Mouse (Mus musculus) olfactory bulb, adult 2 months (tissue): ENCODE results near the gene Cdh9. TPM values are rescaled to one million over a fixed set of nuclear protein-coding genes. Genes with fewer than 3 reads are reported as not detected.

Experiments used
- H3K27ac ChIP-seq: fragments of 200-500 bp; 2 replicates; pipeline ENCODE4 v1.5.1; 2012; ENCODE audit warnings: low read depth, low read length; ENCODE audit not compliant: insufficient read depth
- H3K4me1 ChIP-seq: fragments of 200-500 bp; 2 replicates; pipeline ENCODE4 v1.6.1; 2012; ENCODE audit warnings: low read length; ENCODE audit not compliant: control insufficient read depth, insufficient read depth
- H3K4me3 ChIP-seq: fragments of 200-500 bp; 2 replicates; pipeline ENCODE4 v1.5.1; 2012; ENCODE audit warnings: mild to moderate bottlenecking, low read depth, low read length, moderate library complexity; ENCODE audit not compliant: insufficient read depth
- CTCF ChIP-seq: fragments of 200-500 bp; IDR thresholded peaks from 2 replicates; pipeline ENCODE4 v1.5.1; 2012; ENCODE audit warnings: low read depth, mild to moderate bottlenecking, low read length, moderate library complexity; ENCODE audit not compliant: insufficient read depth
- POLR2A ChIP-seq: fragments of 200-500 bp; IDR thresholded peaks from 2 replicates; pipeline ENCODE4 v1.6.1; 2012; ENCODE audit warnings: mild to moderate bottlenecking, low read depth, low read length, moderate library complexity; ENCODE audit not compliant: insufficient read depth
- WGBS: fragments of 180-500 bp; shearing (Covaris S2); methylation state at CpG from one replicate; pipeline ENCODE4 v1.1.7; 2018; 5-methylcytosine and 5-hydroxymethylcytosine counted together
- polyA plus RNA-seq: library from polyadenylated mRNA; stranded (reverse); fragments of >200 nt; gene quantifications from 2 replicates; pipeline ENCODE4 v1.2.4, GENCODE M21; 2012; ENCODE audit warnings: low replicate concordance; ENCODE audit not compliant: missing spikeins, insufficient read depth, insufficient read length

Cdh9 gene
- polyA plus RNA-seq, 1 experiment: not detected

- no peak for TF ChIP-seq CTCF
- no peak for TF ChIP-seq POLR2A
- Histone ChIP-seq H3K27ac (no peak overlapping the region), H3K4me1 (no peaks in the 10 kb centered on the region), H3K4me3 (no peak overlapping the region)
- WGBS: 75% methylated on average over 3 of the region's 3 CpGs
Observed at GRCm38 (mm10) chr15:16810787-16811186, 82.2 kb downstream of the Cdh9 start.

- Histone ChIP-seq H3K4me1 (no peaks in the 10 kb centered on the region), H3K4me3 (no peak overlapping the region), H3K27ac (no peak overlapping the region)
- WGBS: 83% methylated on average over 1 of the region's 1 CpGs
- no peak for TF ChIP-seq POLR2A
- no peak for TF ChIP-seq CTCF
Observed at GRCm38 (mm10) chr15:16814035-16814434, 85.5 kb downstream of the Cdh9 start.

GRCm38 (mm10) chr15:16834761-16835160 lies 106.2 kb downstream of the Cdh9 start:
- TF ChIP-seq POLR2A (no peak), CTCF (no peak)
- Histone ChIP-seq H3K27ac (no peak overlapping the region), H3K4me1 (no peaks in the 10 kb centered on the region), H3K4me3 (no peak overlapping the region)
- WGBS: 95% methylated on average over 1 of the region's 1 CpGs

GRCm38 (mm10) chr15:16882542-16882941 lies 154.0 kb downstream of the Cdh9 start:
- H3K4me3 ChIP-seq: no peak overlapping the region
- H3K4me1 ChIP-seq: no peaks in the 10 kb centered on the region
- no peak overlapping the region for H3K27ac ChIP-seq
- 75% methylated on average over 3 of the region's 3 CpGs for WGBS
- TF ChIP-seq POLR2A (no peak), CTCF (no peak)

DNA sequence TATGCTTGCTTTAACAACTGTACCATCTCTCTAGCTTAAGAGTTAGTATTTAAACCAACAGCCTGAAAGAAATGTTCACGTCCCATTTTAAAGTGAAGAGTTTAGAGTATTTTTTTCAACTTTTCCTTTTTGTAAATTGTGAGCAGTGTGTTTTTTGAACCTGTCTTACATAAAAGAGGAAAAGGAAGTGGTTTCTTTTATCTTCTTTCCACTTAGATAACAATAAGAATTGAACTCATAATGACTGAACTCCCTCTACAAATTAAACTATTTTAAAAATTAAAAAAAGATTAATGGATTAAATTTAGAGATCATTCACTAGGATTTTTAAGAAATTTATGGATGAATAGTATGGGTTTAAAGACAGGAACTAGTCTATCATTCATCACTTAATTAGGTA lies 168.1 kb downstream of the Cdh9 start:
- 75% methylated on average over 1 of the region's 1 CpGs for WGBS
- Histone ChIP-seq H3K4me1 (no peaks in the 10 kb centered on the region), H3K27ac (no peak overlapping the region), H3K4me3 (no peak overlapping the region)
- TF ChIP-seq CTCF: no peak
- no peak for TF ChIP-seq POLR2A
